Mouse (Mus musculus): Measurements from ENCODE around the gene Homez. TPM values are rescaled to one million over a fixed set of nuclear protein-coding genes. Genes with fewer than 3 reads are reported as not detected.

Homez gene
- polyA plus RNA-seq (2015; fragmentation: Nextera tagmentation; extraction: Ambion mirVana), result 3.9 and 4.0 TPM in 2 replicates

DNA sequence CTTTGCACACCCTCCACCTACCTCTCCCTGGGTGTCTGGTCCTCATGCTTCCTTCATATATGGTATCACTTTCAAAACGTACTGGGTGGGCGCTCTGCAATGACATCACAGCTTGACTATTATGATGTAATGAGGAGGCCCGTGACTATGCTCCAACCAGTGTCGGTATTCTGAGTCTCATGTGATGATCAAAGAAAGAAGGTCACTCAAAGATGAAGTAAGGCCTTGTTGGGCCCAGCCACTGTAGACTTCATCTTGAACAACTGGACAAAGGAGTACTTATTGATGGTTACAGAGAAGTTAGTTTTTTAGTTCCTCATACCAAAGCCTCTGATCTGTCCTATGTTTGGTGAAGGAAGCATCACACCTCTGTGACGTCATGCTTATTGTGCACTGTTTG, at the start of gene Homez:
Gene Homez, minus strand, starts transcription at position 101 of the 400 bp plus-strand sequence.
- Histone ChIP-seq H3K4me1 (ENCODE audit: insufficient read depth) (peaks cover 4% of the 10 kb centered on the region), H3K27ac (ENCODE audit: low read depth) (no peak within 1 kb of the TSS), H3K36me3 (replicated peaks; ENCODE audit: insufficient read depth, low read length) (no peaks in the 10 kb centered on the region), H3K27me3 (ENCODE audit: insufficient read depth, low read length) (no peaks in the 10 kb centered on the region), H3K4me3 (ENCODE audit: low read depth, low read length) (no peak within 1 kb of the TSS), H3K9ac (replicated peaks) (no peak within 1 kb of the TSS), H3K9me3 (ENCODE audit: low read length) (no peaks in the 10 kb centered on the region), H3K4me2 (ENCODE audit: low read depth, low read length) (no peak within 1 kb of the TSS)
- ATAC-seq, result no peak
- 77% methylated on average over 5 of the region's 5 CpGs for WGBS (ENCODE audit: insufficient replicate concordance)
- no peak for DNase-seq
- TF ChIP-seq CTCF (IDR thresholded peaks at IDR 0.05; ENCODE audit: low read depth) (no peak), EP300 (IDR thresholded peaks at IDR 0.05; ENCODE audit: low read depth) (no peak)

DNA sequence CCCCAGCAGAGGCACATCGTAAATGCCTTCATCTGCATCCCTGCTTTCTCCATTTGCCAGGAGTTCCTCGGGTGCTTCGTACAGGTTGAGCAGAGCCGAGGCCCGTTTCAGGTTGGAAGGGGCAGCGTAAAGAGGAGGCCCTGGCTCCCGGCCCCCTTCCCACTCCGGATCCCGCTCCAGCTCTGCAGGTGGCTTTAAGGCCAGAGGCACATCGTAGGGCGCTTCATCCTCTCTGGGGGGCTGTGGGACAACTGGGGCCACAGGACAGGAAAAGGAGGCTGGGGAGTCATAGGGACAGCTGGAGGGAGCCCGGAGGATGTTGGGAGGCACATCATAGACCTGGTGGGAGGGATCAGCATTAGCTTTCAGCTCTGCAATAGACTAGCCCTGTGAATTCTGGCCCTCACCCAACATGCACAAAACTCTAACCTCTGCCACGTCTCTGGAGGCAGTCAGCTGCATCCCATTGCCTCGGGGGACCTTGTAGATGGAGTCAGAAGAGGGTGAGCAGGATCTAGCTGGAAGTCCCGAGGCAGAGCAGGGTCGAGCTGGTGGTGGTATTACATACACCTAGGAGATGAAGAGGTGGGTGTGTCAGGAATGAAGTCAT, 49.4 kb upstream of the Homez start:
- WGBS (ENCODE audit: insufficient replicate concordance), result 76% methylated on average over 16 of the region's 16 CpGs
- H3K4me2 ChIP-seq (ENCODE audit: low read depth, low read length), result no peak overlapping the region
- no peaks in the 10 kb centered on the region for H3K36me3 ChIP-seq (replicated peaks; ENCODE audit: insufficient read depth, low read length)
- no peak for DNase-seq
- H3K9me3 ChIP-seq (ENCODE audit: low read length), result no peaks in the 10 kb centered on the region
- ATAC-seq, result no peak
- no peak overlapping the region for H3K9ac ChIP-seq (replicated peaks)
- peaks cover 10% of the 10 kb centered on the region for H3K27me3 ChIP-seq (ENCODE audit: insufficient read depth, low read length)
- no peaks in the 10 kb centered on the region for H3K4me1 ChIP-seq (ENCODE audit: insufficient read depth)
- no peak overlapping the region for H3K4me3 ChIP-seq (ENCODE audit: low read depth, low read length)
- no peak overlapping the region for H3K27ac ChIP-seq (ENCODE audit: low read depth)
- TF ChIP-seq EP300 (IDR thresholded peaks at IDR 0.05; ENCODE audit: low read depth), result no peak
- no peak for TF ChIP-seq CTCF (IDR thresholded peaks at IDR 0.05; ENCODE audit: low read depth)

DNA sequence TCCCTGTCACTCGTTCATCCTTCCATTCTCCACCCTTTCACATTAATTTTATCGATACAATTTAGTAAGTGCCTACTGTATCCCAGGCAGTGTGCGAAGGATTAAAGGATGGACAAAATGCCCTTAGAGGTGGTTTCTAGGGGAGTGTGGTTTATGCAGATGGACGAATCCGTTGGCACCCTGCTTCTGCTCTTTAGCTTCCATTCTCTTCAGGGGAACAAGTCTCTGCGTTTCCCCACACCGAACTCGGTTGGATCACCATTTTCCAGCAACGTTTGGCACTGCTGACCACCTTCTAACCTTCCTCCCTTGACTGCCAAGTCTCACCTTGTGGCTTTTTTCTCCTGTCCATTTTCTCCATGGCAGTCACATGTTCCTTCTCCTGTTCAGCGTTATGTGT, 42.6 kb upstream of the Homez start:
- no peaks in the 10 kb centered on the region for H3K36me3 ChIP-seq (replicated peaks; ENCODE audit: insufficient read depth, low read length)
- DNase-seq (no peak), ATAC-seq (no peak)
- peaks cover 30% of the 10 kb centered on the region for H3K27me3 ChIP-seq (ENCODE audit: insufficient read depth, low read length)
- no peak overlapping the region for H3K27ac ChIP-seq (ENCODE audit: low read depth)
- H3K4me1 ChIP-seq (ENCODE audit: insufficient read depth), result peaks cover 6% of the 10 kb centered on the region
- no peak overlapping the region for H3K9ac ChIP-seq (replicated peaks)
- H3K9me3 ChIP-seq (ENCODE audit: low read length), result no peaks in the 10 kb centered on the region
- 22% methylated on average over 10 of the region's 10 CpGs for WGBS (ENCODE audit: insufficient replicate concordance)
- TF ChIP-seq CTCF (IDR thresholded peaks at IDR 0.05; ENCODE audit: low read depth), result no peak
- TF ChIP-seq EP300 (IDR thresholded peaks at IDR 0.05; ENCODE audit: low read depth), result no peak
- peak overlapping the region; percentile 92 for H3K4me2 ChIP-seq (ENCODE audit: low read depth, low read length)
- peak overlapping the region; percentile 70 for H3K4me3 ChIP-seq (ENCODE audit: low read depth, low read length)

DNA sequence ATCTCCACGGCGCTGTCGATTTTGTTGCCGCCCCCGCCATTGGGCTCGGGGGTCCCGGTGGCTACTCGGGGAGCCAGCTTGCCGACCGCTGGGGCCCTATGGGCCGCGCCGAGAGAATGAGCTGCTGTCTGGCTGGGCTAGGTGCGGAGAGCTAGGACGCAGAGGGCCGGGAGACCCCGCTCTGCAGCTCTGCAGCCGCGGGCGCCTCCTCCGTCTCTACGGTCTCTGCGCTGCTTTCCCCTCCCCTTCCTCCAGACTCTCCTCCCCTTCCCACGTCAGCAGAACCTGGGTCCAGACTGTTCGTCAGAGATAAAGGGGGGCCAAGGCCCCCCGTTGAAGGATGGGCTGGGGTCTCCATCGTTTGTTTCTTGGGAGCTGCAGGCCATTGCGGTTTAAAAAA, 42.1 kb upstream of the Homez start, which contains the start of gene Slc22a17:
Gene Slc22a17, minus strand, starts transcription at position 247 of the 400 bp plus-strand sequence.
- TF ChIP-seq EP300 (IDR thresholded peaks at IDR 0.05; ENCODE audit: low read depth) (no peak), CTCF (IDR thresholded peaks at IDR 0.05; ENCODE audit: low read depth) (no peak)
- Histone ChIP-seq H3K4me3 (ENCODE audit: low read depth, low read length) (peak within 1 kb of the TSS; percentile 70), H3K27ac (ENCODE audit: low read depth) (no peak within 1 kb of the TSS), H3K4me1 (ENCODE audit: insufficient read depth) (peaks cover 6% of the 10 kb centered on the region), H3K9me3 (ENCODE audit: low read length) (no peaks in the 10 kb centered on the region), H3K9ac (replicated peaks) (peak within 1 kb of the TSS; percentile 56), H3K36me3 (replicated peaks; ENCODE audit: insufficient read depth, low read length) (no peaks in the 10 kb centered on the region), H3K27me3 (ENCODE audit: insufficient read depth, low read length) (peaks cover 30% of the 10 kb centered on the region), H3K4me2 (ENCODE audit: low read depth, low read length) (peak within 1 kb of the TSS; percentile 92)
- ATAC-seq (no peak), DNase-seq (peak; percentile 34)
- WGBS (ENCODE audit: insufficient replicate concordance), result under 1% methylated on average over 18 of the region's 28 CpGs

DNA sequence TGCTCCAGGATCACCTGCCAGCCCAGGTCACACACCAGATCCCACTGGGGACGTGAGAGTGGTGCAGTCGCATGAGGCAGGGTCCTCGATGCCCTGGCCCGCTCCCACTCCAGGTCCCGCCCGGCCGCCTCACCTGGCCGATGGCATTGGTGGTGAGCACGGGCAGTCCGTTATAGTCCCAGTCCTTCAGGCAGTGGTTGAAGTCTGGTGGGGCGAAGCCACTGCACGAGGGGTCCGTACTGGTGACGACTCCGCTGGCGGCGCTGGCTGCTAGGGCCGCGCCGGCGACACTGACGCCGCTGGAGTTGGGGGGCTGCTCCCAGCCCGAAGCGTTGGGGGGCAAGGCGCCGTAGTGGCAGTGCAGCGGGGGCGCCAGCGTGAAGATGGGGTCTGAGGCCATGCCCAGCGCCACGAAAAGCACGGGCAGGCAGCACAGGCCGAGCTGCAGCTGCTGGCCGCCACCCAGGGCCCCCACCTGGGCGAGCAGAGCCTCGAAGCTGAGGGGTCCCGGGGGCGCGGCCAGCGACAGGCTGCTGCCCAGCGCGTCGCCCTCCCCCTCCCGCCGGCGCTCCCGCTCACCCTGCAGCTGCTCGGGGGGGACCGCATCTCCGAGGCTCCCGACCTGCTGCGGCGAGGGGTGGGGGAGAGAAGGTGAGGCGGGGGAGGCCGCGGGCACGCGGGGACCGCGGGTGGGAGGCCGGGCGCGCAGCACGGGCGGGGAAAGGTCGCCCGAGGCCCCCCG, 41.5 kb upstream of the Homez start:
- H3K27me3 ChIP-seq (ENCODE audit: insufficient read depth, low read length), result peaks cover 30% of the 10 kb centered on the region
- 7% methylated on average over 51 of the region's 69 CpGs for WGBS (ENCODE audit: insufficient replicate concordance)

DNA sequence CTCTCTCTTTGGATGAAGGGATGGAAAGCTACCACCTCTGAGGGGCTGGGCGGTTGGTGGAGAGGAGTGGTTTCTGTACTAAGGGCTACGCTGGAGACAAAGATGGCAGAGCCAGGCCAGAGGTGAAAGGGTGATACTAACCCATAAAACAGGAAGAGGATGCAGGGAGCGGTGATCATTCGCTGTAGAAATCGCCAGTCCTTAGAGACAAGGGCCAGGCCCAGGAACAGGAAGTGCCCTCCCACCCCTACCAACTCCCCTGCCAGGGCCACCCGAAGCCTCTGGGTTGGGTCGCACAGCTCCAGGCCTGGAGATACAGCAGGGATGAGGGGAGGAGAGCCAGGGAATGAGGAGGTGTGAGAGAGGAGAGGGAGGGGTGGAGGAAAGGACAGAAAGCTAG, 37.9 kb upstream of the Homez start:
- 61% methylated on average over 7 of the region's 7 CpGs for WGBS (ENCODE audit: insufficient replicate concordance)
- no peaks in the 10 kb centered on the region for H3K36me3 ChIP-seq (replicated peaks; ENCODE audit: insufficient read depth, low read length)
- no peaks in the 10 kb centered on the region for H3K9me3 ChIP-seq (ENCODE audit: low read length)
- TF ChIP-seq EP300 (IDR thresholded peaks at IDR 0.05; ENCODE audit: low read depth) (no peak), CTCF (IDR thresholded peaks at IDR 0.05; ENCODE audit: low read depth) (no peak)
- no peak overlapping the region for H3K27ac ChIP-seq (ENCODE audit: low read depth)
- no peak overlapping the region for H3K4me3 ChIP-seq (ENCODE audit: low read depth, low read length)
- DNase-seq, result no peak
- peaks cover 21% of the 10 kb centered on the region for H3K27me3 ChIP-seq (ENCODE audit: insufficient read depth, low read length)
- H3K4me2 ChIP-seq (ENCODE audit: low read depth, low read length), result no peak overlapping the region
- ATAC-seq, result no peak
- H3K4me1 ChIP-seq (ENCODE audit: insufficient read depth), result peaks cover 6% of the 10 kb centered on the region
- H3K9ac ChIP-seq (replicated peaks), result no peak overlapping the region

More for the DNA sequence above, 41.5 kb upstream of the Homez start:
- Histone ChIP-seq H3K4me3 (ENCODE audit: low read depth, low read length) (peak overlapping the region; percentile 70), H3K36me3 (replicated peaks; ENCODE audit: insufficient read depth, low read length) (no peaks in the 10 kb centered on the region), H3K9me3 (ENCODE audit: low read length) (no peaks in the 10 kb centered on the region), H3K27ac (ENCODE audit: low read depth) (no peak overlapping the region), H3K4me2 (ENCODE audit: low read depth, low read length) (peak overlapping the region; percentile 92), H3K4me1 (ENCODE audit: insufficient read depth) (peaks cover 6% of the 10 kb centered on the region), H3K9ac (replicated peaks) (peak overlapping the region; percentile 56)
- no peak for TF ChIP-seq EP300 (IDR thresholded peaks at IDR 0.05; ENCODE audit: low read depth)
- TF ChIP-seq CTCF (IDR thresholded peaks at IDR 0.05; ENCODE audit: low read depth), result no peak
- DNase-seq, result no peak
- ATAC-seq, result 0 out of 2 replicates have a peak, but pooled peaks have one; percentile 15
